Mouse (Mus musculus): Measurements from ENCODE around the gene Ovgp1.
"Not testable (repeated sequence)": the region's sequence is repeated elsewhere in the genome, so short reads cannot be mapped to it uniquely, and the experiment has no call there.

The Ovgp1 gene

GRCm38 (mm10) chr3:105994730-105995129 is 21.2 kb downstream of the Ovgp1 start:
- DNase-seq (ENCODE audit: low spot score) = no peak

DNA sequence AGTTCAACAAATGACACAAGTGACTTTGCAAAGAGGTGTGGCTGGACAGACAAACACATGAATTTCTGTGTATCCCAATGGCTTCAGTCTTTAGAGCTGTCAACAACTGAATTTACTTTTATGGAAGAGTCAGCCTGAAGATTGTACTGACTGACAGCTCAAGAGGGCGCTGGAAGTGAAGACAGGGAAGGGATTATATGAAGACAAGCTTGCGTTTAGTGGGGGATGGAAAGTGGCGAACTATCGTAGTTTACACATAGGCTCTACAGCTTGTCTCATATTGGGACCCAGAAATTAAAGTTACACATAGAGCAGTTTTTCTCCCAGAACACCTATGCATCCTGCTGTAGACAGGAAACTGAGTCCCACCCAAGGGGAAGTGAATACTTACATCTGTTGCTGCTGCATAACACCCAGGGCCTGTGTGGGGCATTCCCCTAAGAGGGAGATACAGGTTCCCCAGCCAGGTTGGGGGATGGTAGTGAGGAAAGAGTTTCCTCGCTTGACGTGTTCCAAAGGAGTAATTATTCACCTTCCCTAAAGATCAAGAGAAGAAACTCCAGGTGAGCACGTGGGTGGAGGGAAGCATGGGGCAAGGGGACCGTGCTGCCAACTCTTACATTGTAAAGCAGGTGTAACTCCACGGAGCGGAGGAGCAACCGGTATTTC is 27.3 kb downstream of the Ovgp1 start:
- no peak for DNase-seq (ENCODE audit: low spot score)

DNA sequence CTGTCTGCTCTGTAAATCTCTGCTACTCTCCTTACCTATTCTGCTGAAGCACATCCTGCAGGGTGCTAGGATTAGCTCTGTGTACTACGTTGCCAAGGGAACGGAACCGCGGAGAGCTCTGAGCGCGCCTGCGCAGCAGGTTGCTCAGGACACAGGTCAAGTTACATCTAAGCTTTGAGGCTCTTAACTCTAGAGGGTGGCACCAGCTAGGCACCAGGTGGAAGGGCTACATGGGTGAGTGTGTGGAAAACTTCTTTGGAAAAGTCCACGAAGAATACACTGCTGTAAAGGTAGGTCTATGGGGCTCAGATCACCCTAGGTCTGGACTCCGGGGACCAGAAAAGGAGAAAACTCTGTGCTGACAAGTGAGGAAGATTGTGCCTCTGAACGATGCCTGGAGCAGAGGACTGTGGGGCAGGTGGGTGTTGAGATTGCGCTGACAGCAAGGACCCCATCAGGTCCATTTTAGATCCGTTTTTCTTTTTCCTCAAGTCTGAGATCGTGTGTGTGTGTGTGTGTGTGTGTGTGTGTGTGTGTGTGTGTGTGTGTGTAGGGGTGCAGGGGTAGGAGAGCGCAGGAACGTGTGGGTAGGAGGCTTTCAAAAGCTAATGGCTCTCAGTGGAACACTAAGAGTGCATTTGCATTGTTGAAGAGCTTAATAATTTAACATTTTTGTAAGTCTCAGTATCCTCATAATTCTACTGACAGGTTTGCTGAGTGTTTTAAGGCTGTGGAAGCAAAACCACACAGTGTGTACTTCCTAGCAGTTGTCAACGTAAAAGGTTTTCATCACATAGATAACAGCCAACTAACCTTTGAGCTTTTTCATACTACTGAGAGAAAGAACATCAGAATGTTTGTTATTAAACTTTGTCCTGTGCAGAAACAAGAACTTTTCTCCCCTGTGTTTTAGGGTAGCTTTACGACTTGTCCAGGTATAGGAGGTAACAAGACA is 28.2 kb downstream of the Ovgp1 start:
- DNase-seq (ENCODE audit: low spot score) = no peak

GRCm38 (mm10) chr3:106003360-106003759 is 29.8 kb downstream of the Ovgp1 start:
- DNase-seq (ENCODE audit: low spot score) = not testable (repeated sequence)

DNA sequence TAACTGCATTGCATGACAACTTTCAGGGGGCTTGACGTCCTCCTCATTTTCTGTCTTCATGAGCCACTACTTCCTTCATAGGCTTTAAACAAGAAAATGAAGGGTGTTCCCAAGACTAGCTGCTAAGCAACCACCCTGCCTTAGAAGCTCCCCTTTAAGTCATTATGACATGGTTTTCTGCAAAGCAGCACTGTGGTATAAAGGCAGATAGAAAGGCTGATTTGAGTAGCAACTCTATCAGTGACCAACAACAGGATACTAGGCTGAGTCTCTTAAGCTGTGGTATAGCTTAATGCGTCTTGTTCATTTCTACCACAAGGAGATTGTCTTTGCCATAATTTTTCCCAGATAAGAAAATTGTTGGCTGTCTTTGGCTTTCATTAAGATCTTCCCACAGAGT is 41.0 kb downstream of the Ovgp1 start, which contains the start of gene Pifo:
TSS of gene Pifo (minus strand) at position 101 of the 400 bp plus-strand sequence.
- DNase-seq (ENCODE audit: low spot score) = no peak

DNA sequence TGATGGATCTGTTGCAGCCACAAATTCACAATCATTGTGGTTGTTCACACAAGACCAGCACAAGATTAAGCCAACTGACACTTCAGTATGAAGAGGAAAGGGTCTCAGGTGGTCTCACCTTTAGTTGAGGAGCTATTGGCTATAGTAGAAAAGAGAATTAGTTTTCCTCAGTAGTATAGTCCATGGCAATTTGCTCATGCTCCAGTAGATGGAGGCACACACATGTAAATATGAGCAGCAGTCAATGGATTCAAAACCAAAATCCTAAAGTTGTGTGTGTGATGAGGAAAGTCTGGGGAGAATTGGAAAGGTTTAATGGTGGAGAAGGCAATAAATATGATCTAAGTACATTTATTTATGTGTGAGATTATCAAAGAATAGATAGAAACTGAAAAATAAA is 48.3 kb downstream of the Ovgp1 start:
- no peak for DNase-seq (ENCODE audit: low spot score)

- no peak for DNase-seq (ENCODE audit: low spot score)
Observed at GRCm38 (mm10) chr3:106024135-106024534, 50.6 kb downstream of the Ovgp1 start.

DNA sequence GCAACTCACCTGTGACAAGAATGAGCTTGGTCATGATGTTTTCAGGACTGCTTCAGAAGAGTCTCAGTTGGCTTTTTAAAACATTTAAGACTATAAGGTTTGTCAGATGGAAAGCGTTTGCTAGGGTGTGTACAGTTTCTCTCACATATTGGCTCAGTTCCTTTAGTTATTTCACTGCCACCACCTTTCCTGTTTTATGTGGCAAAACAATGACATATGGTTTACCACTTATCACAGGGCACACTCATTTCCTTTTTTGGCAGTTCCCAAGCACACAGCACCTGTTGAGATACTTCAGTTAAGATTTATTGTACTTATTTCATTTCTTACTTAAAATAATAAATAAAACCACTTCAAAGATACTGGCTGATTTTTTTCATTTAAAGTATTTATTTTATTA is 59.3 kb downstream of the Ovgp1 start, which contains the start of gene Chil5:
TSS of gene Chil5 (minus strand) at position 34 of the 400 bp plus-strand sequence.
- DNase-seq (ENCODE audit: low spot score) = no peak
